Mouse (Mus musculus) brain, adult 2 months (tissue): ENCODE results near the gene Olig1.

ENCODE experiments used
- DNase-seq: peaks from one replicate; pipeline ENCODE4 v3.0.0; 2011; ENCODE audit warnings: low read depth, low spot score

Gene Olig1

DNA sequence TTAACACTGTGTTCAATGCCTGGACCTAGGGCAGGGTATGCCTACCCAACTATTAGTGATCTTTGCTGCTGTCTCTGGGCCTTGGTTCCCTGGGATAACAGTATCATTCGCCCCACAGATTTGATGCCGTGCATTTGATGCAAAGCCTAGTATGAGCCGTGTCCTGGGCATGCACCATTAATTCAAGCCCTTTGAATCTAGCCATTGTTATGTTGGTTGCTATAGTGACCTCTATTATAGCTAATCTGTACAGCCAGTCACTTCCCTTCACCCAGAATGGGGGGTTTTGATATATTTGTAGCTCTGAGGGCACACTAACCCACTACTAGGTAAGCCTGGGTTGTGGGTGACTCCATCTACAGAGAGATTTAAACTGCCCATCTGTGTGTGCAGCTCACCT is 40.3 kb downstream of the Olig1 start:
- DNase-seq: no peak

DNA sequence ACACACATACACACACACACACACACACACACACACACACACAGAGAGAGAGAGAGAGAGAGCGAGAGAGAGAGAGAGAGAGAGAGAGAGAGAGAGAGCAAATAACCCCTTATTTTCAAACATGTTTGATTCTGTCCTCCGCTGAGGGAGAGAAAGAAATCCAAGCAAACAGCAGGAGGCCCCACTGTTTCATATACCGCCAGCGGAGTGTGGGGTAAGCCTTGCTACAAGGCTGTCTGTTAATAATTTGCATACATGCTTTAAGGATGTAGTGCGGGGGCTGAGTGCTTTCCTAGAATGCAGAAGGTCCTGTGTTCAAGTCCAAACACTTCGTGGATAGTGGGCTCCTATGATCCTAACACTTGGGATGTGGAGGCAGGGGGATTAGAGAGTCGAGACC is 43.3 kb downstream of the Olig1 start:
- no peak for DNase-seq

DNA sequence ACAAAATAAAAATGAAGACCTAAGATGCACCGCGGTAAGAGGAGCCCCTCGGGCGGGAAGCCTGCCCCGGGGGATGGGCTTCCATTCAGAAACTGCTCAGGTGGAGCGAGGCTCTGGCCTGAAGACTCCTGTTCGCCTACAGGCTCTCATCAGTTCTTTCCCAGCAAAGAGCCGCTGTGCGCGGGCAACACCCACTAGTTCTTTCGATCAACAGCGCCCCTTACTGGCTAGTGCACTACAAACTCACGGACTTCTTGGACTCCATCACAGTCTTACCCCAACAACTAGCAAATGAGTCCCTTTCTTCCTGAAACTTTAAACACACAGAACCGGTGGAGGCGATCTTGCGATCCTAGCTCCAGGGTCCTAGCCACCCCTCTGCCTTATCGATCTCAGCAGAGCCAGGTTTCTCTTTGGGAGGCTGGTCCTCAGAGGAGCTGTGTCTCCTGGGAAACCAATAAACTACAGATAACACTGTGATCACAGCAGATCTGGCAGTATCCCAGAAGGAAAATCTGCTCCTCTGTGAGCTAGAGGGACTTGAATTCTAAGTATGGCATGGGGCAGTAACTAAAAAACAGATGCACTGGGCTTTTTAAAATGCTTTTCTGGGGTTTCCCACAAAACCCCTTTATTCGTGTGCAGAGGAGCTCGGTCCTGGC is 44.7 kb downstream of the Olig1 start:
- DNase-seq: peak; percentile 85

DNA sequence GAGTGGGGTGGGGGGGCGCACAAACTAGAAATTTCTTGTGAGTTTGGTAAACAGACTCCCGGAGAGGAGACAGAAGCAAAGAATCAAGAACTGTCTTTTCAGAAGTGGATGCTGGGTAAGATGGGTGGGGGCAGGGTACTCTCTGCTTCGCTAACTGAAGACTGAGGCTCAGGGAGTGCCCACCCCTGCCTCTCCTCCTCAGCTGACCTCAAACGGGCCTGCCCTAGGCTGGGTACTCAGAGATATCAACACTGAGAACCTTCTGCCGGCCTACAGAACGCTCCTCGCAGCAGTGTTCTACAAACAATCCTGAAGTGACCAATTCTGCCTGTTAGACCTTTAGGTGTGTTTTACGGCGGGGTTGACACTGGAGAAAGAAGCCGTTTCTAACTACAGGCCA is 50.6 kb downstream of the Olig1 start:
- no peak for DNase-seq

DNA sequence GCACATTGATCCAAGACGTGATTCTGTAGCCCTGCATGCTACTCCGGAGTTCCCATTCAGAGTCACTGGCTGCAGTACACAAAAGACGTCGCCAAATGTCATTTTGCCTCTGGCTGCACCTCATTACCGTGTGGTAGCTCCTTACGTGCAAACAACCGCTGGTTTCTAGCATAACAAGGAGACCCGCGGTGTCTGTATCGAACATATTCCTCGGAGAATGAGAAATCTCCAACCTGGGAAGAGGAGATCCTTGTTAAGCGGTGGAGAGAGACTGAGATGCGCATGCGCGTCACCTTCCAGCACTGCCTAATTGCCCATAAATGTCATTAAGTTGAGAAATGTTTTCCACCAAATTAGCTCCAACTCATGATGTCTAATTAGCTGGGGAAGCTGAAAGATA is 51.0 kb downstream of the Olig1 start:
- peak; percentile 49 for DNase-seq
